Mouse (Mus musculus): ENCODE data around the gene Gpr156. TPM values are rescaled to one million over a fixed set of nuclear protein-coding genes. Genes with fewer than 3 reads are reported as not detected.
"Not testable (repeated sequence)": the region's sequence is repeated elsewhere in the genome, so short reads cannot be mapped to it uniquely, and the experiment has no call there.

The Gpr156 gene
- polyA plus RNA-seq, 1 experiment from 2014 or later: 0.23 TPM

DNA sequence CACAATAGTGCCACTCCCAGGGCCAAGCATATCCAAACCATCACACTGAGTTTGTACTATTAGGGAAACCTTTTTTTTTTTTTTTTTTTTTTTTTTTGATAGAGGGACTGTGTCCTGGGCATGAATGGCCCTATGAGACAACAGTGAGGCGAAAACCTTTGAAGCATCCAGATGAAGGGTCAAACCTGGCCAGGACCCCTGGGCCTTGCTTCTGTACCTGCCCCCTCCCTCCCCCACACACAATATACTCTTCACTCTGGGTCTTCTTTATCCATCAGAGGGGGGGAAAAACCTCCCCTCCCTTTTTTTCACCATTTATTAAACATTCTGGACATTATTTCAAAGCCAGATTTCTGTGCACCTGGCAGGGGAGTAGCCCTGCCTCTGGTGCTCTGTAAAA is 83.5 kb downstream of the Gpr156 start:
- no peak for DNase-seq (ENCODE audit: low spot score)

DNA sequence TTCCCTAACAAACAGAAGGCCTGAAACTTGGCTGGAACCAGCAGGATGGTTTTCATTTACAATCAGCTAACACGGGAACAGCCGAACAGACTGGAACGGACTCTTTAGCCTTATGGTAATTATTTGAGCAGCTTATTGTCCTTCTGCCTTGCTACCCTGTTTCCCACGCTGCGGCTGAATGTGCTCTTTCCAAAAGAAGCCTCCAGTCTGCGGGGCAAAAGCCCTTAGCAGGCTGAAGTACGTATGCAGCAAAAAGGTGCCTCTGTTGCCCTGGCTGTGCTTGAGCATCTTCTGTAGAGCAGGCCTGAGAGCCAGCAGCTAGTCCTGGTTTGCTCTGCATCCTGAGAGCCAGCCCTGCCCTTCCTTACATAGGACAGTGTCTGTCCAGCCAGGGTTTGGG is 83.9 kb downstream of the Gpr156 start:
- no peak for DNase-seq (ENCODE audit: low spot score)

DNA sequence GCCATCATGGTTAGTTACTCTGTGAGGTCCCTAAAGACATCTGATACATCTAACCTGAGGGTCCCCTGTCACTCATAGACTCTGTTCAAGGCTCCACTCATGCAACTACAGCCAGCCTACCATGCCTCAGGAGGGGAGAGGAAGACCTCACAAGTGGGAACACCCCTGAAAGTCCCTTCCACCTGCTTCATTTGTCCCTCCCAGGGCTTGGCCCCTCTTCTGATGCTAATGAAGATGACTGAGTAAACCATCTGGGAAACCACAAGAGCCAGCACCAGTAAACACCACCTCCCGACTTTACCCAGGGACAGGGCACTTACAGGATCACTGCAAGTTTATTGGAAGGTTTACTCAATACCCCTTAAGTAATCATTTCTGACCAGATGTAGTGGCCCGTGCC is 85.5 kb downstream of the Gpr156 start:
- DNase-seq (ENCODE audit: low spot score): no peak

DNA sequence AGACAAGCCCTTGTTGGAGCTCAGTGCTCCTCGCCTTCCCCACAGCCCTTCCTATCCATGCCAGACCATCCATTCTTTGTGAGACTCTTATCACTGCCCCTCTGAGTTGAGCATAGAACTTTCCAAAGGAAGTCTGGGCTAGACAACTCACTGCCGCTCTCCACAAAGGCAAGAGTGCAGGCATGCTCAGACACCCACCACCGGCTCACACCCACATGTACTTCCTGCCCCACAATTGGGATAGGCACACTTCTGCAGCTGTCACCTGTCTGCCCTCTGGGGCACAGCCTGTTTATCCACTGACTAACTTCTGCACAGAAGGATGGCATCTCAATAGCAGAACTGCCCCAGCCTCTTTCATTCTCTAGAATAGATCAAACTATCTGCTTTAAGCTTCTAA is 86.2 kb downstream of the Gpr156 start:
- peak; percentile 75 for DNase-seq (ENCODE audit: low spot score)

DNA sequence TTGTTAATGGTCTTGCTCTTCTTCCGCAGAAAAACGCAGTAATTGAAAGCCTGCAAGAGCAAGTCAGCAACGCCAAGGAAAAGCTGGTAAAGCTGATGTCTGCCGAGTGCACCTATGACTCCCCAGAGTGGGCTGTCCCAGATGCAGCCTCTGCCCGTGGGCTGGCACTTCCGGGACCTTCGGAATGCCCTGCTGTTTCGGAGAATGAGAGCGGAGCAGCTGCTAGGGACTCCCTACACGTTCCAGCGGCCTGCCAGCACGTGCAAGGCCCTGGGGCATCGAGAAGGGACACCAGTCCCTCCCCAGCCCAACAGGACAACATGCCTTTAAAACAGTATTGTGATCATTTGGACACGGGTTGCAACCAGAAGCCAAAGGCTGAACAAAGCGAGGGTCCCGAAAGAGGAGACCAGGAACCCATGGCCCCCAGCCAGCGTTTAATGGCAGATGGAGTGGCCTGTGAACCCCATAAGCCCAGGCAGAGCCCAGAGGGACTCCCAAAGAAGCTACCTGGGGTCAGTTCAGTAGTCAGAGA is 88.3 kb downstream of the Gpr156 start:
- DNase-seq (ENCODE audit: low spot score): no peak

DNA sequence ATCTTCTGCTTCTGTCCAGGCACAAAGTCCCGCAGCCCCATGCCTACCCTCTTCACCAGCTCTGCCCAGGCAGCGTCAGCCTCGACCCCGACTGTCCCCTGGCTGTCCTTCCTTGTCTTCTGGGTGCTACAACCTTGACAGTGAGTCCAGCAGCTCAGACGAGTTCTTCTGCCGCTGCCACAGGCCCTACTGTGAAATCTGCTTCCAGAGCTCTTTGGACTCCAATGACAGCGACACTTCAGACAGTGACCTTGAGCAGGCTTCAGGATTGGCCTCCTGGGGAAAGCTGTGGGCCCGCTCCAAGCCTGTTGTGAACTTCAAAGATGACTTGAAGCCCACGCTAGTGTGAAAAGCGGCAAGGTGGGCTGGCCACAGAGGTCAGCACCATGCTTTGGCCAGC is 89.2 kb downstream of the Gpr156 start:
- no peak for DNase-seq (ENCODE audit: low spot score)

DNA sequence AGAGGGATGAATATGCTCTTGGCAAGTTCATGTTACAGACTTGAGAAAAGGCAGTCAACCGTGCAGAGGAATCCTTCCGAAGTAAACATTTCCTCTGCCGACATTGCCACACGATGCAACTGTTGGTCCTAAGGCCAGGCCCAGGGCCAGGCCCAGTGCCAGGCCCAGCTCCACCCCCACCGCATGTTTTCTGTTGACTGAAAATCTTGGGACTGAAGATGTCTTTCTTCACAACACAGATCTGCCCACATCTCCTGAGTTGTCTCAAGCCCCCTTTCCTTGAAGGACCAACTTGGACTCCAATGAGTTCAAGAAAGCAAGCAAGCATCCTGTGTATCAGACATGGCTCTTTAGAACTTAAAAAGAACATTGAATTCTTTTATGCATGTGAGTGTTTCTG is 92.1 kb downstream of the Gpr156 start:
- DNase-seq (ENCODE audit: low spot score): no peak

DNA sequence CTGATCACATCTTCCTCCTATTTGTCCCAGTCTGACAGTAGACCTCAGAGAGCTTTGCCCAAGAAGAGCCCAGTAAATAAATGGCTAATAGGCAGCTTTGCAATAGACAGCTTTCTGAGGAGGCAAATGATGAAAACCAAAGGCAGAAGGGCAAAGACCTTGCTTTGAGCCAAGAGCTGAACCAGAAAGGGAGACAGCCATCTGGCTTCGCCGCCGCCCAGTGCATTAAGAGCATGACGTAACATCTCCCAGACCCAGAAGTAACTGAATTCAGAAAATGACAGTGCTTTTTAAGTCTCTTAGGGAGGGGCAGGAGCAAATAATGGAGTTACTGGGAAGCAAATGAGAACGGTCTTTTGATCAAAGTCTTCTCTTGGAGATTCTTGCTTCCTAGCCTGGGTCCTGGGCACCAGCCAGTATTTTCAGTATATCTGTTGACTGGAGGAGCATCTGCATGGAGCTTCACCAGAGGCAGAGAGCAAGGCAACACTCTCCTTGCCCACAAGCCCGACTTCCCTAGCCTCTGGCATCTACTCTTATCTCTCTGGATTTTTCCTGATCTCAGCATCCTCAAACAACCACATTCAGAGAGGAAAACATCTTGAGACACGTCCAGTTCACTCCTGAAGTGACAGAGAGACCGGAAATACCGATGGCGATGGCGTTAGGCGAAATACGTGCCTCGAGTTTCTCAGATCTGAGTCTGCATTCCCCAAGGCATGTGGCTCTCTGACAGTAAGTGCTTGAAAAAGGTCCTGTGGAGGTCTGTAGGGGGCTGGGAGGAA is 92.9 kb downstream of the Gpr156 start:
- DNase-seq (ENCODE audit: low spot score): no peak

DNA sequence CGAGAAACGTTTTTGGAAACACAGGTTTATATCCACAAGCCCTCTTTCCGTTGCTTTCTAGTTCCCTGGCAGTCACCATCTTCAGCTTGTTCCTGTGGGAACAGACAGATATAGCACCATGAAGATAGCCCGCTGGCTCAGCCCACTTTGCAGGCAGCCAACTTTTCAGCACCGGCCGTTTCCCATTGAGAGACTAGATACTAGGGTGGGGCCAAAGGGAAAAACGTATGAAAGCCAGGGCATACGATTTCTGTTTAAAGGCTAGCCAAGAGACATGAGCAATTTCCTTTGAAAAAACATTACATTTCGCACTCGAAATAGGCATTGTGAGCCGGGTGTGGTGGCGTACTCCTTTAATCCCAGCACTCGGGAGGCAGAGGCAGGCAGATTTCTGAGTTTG is 95.2 kb downstream of the Gpr156 start:
- no peak for DNase-seq (ENCODE audit: low spot score)

DNA sequence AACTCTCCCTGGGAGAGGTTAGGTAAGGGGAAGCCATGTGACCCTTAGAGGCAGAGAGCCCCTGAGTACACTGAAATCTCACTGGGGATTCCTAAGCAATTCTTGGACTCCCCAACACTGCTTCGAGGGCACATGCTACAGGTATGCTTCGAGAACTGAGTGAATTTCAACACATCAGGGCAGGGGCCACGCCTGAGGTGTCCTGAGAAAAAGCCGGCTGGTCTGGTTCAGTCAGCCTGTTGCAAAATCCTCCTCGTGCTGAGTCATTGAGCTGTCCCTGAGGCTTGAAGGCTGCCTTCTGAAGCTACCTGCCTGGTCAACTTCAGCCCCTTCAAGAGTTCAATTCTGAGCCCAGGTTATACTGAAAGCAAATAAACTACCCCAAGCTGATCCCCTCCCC is 96.1 kb downstream of the Gpr156 start:
- no peak for DNase-seq (ENCODE audit: low spot score)

DNA sequence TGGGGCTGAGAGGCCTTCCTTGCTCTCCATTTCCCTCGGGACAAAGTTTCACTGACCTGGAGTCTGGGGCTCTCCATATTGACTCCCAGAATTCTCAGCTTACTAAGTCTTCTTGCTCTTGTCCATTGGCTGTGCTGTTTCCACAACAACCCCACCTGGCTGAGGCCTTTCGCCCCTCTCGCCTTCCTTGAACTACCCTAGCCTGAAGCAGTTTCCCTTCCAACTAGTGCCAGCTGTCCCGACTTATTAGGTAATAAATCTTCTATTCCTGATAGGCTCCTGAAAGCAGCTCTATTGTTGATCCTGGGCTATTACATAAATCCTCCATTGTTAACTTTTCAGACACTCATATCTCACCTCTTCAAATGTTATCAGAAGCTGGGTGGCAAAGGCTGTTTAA is 96.6 kb downstream of the Gpr156 start:
- no peak for DNase-seq (ENCODE audit: low spot score)

DNA sequence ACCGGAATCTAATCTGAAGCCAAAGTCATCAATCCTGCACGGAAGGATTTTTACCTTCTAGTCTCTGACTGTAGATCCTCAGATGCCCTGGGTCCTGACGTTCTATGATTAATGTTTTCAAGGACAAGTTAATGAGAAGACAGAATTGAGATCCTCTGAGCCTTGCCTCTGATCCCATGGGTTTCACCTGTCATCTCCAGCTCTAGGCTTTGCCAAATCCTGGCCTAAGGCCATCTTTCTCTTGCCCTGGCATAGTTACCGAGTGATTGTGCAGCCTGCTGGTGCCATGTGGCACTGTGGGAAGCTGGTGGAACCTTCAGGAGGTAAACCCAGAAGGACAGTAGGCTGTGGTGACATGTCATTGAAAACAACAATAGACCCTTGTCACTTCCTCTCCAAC is 98.7 kb downstream of the Gpr156 start:
- DNase-seq (ENCODE audit: low spot score): no peak

DNA sequence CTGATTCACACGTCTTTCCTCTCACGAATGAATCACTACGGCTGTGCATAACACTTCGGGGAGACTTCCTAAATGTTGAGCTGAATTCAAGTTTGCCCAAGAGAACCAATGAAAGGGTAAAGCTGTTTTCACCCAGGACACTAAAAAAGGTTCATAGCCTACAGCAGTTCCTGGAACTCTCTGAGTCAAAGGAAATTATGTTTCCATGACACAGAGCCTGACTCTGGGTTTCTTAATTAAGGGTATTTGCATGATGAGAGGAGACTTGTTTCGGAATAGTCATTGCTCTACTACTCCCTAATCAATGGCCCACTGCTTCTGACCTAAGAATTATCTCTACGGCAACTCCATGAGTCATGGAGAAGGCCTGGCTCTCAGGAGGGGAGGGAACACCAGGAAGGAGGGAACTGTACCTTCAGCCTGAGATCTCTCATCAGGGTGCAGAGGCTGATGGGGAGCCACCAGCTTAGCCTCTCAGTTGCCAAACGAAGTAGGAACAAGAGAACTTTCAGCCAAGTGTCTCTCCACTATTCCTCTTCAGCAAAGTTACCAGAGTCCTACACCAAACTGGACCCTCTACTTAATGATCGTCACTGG is 100.7 kb downstream of the Gpr156 start:
- DNase-seq (ENCODE audit: low spot score): no peak

DNA sequence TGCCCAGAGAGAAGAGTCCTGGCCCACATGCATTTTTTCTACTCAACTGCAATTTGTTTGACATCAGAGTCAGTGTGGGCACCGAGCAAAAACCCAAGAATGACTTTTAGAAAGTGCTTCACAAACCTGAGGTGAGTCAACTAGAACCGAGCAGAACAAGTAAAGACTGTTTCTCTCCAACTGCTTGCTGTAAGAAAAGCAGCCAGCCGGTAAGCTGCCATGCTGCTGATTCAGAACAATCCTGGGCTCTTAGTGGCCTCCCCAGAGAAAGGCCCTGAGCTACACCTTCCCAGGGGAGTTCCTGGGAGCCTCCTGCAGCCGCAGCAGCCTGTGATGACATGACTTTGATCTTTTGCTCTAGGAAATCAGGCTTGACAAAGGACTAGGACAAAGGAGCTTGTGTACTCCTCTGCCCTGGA is 101.7 kb downstream of the Gpr156 start:
- no peak for DNase-seq (ENCODE audit: low spot score)

DNA sequence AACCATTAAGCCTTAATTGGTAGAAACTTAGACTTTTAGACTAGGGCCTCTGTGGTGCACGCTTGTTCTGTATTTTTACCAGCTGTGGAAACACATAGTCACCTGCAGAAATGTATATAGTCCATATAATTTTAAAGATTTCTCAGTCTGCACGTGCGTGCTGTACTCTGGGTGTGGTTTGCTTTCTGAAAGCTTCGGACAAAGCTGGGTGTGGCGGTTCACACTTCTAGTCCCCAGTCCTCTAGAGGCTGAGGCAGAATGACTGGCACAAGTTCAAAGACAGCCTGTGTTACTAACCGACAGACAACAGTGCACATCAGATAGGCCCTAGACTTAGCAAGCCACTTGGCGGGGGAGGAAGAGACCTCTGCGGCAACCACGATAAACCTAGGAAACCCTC is 116.3 kb downstream of the Gpr156 start:
- no peak for DNase-seq (ENCODE audit: low spot score)

DNA sequence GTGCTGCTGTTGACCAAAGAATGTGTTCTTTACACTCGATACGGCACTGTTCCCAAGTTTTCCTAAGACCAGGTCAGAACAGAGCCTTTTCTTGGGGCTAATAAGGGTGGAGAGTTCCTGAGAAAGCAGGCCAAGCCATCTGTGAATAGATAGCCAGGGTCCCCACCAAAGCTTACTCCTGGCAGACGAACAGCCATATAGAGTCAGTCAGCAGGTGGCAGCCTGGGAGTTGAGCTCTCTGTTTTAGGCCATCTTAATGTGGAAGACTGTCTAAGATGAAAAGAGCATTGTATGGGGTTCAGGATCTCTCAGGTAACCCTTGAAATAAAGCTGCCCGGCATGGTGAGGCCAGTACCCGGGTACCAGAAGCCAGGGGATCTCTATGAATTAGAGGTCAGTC is 116.8 kb downstream of the Gpr156 start:
- peak; percentile 27 for DNase-seq (ENCODE audit: low spot score)

DNA sequence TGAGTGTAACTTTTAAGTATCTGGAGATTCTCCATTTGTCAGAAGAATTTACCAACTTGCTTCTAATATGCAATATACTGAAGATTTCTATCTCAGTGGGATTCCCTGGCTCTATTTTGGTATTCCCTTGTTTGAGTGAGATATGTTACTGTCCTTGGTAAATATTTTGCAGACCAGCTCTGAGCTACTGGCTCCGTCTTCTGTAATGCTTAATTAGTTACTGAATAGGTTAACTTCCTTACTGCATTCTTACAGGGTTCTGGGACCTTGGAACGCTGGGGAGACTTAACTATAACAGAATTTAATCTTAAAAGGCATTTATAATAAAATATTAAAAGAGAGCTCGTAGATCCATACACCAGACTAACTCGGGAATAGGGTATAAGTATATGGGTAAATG is 121.8 kb downstream of the Gpr156 start:
- DNase-seq (ENCODE audit: low spot score): not testable (repeated sequence)

DNA sequence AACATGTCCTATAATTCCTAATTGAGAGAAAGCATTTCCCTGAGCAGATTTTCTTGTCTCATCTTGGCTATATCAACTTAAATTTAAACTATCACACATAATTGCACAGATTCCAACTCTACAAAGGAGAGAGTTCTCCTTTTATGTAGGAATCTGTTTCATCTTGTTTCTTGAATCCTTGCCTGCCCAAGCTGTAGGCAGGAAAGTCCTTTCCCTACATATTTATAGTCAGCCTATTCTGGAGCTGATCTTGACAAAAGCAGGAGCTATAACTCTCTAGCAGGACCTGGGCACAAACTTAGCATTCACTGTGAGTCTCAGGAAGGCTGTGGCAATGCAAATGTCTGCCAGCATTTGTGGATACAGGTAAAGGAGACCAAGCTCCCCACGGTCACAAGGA is 125.9 kb downstream of the Gpr156 start:
- no peak for DNase-seq (ENCODE audit: low spot score)

DNA sequence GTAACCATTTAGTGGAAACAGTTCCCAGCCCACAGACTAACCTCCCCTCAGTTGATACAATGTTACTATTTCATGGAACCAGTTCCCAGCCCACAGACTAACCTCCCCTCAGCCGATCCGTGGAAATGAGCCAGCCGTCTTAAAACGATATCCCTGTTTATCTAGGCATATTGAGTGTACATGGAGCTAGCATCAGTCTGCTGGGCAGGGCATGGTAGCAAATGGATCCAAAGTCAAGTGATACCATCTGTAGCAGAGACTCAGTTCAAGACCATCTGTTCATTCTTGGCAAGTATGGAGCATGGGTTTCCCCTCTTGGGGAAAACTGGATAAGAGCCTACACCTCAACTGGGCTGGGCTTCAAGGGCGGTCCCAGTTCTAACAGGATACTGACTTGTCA is 128.3 kb downstream of the Gpr156 start:
- no peak for DNase-seq (ENCODE audit: low spot score)

DNA sequence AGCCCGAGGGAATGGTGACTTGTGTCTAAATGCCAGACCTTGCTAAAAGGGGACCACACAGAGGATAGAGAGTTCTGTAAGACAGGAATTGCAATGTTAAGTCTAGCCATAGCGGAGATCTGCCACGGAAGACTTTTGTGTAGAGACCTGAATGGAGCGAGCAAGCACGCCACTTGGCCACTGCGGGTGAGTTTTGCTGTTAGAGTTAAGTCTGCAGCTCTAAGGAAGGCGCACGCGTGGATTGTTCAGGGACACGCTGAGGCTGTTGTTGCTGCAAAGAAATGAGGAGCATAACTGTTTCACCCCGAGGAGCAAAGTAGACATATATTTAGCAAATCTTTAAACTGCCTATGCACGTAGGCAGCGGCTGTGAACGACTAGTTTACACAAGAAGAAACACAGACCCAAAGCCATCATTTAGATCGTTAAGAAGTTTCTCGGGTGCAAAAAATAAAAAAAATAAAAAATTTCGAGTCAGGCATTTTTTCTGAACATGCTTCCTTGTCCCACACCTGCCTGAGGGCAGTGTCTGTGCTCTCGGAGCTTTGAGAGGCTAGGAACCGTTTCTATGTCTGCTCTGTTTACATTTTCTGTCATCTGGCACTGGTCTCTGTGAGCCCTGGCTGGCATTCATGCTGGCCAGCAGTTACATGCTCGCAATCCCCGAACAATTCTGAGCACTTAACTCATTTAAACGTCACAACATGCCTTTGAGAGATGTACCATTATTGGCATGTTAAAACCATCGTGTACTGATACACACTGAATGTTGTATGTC is 131.7 kb downstream of the Gpr156 start:
- no peak for DNase-seq (ENCODE audit: low spot score)
